Mouse (Mus musculus) small intestine, adult 2 months (tissue): ENCODE results near the gene Lzts2. TPM values are rescaled to one million over a fixed set of nuclear protein-coding genes. Genes with fewer than 3 reads are reported as not detected.

ENCODE experiments used
- H3K27ac ChIP-seq: fragments of 200-500 bp; 2 replicates; pipeline ENCODE4 v1.5.1; 2012; ENCODE audit warnings: low read depth, low read length, control low read depth, inconsistent platforms; ENCODE audit not compliant: insufficient read depth
- H3K27me3 ChIP-seq: fragments of 200-500 bp; 2 replicates; pipeline ENCODE4 v1.6.1; 2012; ENCODE audit warnings: mild to moderate bottlenecking, moderate library complexity, low read length, inconsistent platforms; ENCODE audit not compliant: control insufficient read depth, insufficient read depth
- H3K36me3 ChIP-seq: fragments of 200-500 bp; 2 replicates; pipeline ENCODE4 v1.6.1; 2012; ENCODE audit warnings: mild to moderate bottlenecking, low read length, control low read depth, inconsistent platforms; ENCODE audit not compliant: control insufficient read depth, insufficient read depth
- H3K4me1 ChIP-seq: fragments of 200-500 bp; 2 replicates; pipeline ENCODE4 v1.6.1; 2012; ENCODE audit warnings: low read length, inconsistent platforms, mixed read lengths; ENCODE audit not compliant: control insufficient read depth, insufficient read depth, insufficient read length
- H3K4me3 ChIP-seq: fragments of 200-500 bp; 2 replicates; pipeline ENCODE4 v1.5.1; 2012; ENCODE audit warnings: low read depth, mild to moderate bottlenecking, control low read depth, inconsistent platforms, low read length, moderate library complexity
- CTCF ChIP-seq: fragments of 200-500 bp; IDR thresholded peaks from 2 replicates; pipeline ENCODE4 v1.5.1; 2012; ENCODE audit warnings: low read depth, mild to moderate bottlenecking, control low read depth, inconsistent platforms, low read length, moderate library complexity, mixed read lengths; ENCODE audit not compliant: insufficient replicate concordance, insufficient read length; ENCODE audit errors: extremely low read depth
- POLR2A ChIP-seq: fragments of 200-500 bp; IDR thresholded peaks from 2 replicates; pipeline ENCODE4 v1.6.1; 2012; ENCODE audit warnings: low read depth, mild to moderate bottlenecking, control low read depth, inconsistent platforms, low read length, moderate library complexity
- WGBS: fragments of 180-500 bp; shearing (Covaris S2); methylation state at CpG from one replicate; pipeline ENCODE4 v1.1.7; 2018; 5-methylcytosine and 5-hydroxymethylcytosine counted together
- polyA plus RNA-seq: library from polyadenylated mRNA; depleted of rRNA; stranded (reverse); fragments of >200 nt; gene quantifications from 2 replicates; pipeline ENCODE4 v1.2.3, GENCODE M21; 2012

Gene Lzts2
- polyA plus RNA-seq, 1 experiment = 50.4 TPM

DNA sequence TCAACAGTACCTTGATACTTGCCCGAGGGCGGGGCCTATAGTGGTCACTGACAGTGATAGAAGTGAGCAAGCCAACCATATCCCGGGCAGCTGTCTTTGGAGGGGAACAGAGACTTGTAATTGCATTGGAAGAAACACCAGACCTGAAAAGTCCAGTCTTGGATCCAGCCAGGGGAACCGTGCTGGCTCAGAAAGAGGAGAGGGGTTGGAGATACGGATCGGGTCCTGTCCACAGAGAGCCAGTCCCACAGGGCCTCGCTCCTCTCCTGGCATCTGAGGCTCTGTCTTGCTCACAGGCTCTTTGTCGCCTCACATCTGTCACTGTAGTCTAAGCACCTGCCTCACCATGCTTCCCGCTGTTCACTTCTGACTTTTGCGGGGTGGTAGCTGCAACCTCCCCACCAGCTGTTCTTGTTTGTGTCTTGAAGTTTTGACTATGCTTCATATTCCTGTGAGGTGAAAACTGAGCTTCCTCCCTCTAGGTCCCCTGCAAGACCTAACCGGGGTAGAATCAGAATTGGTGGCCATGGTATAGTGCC is 30.2 kb downstream of the Lzts2 start:
- H3K4me3 ChIP-seq = no peak overlapping the region
- TF ChIP-seq CTCF (no peak), POLR2A (no peak)
- H3K36me3 ChIP-seq = no peaks in the 10 kb centered on the region
- H3K27ac ChIP-seq = no peak overlapping the region
- peaks cover 7% of the 10 kb centered on the region for H3K4me1 ChIP-seq
- WGBS = 79% methylated on average over 11 of the region's 11 CpGs
- H3K27me3 ChIP-seq = no peaks in the 10 kb centered on the region

GRCm38 (mm10) chr19:45045236-45045635 is 31.0 kb downstream of the Lzts2 start:
- Histone ChIP-seq H3K4me3 (no peak overlapping the region), H3K36me3 (no peaks in the 10 kb centered on the region), H3K27ac (no peak overlapping the region), H3K4me1 (peaks cover 7% of the 10 kb centered on the region), H3K27me3 (no peaks in the 10 kb centered on the region)
- WGBS = 77% methylated on average over 15 of the region's 15 CpGs
- TF ChIP-seq CTCF = no peak
- TF ChIP-seq POLR2A = no peak

DNA sequence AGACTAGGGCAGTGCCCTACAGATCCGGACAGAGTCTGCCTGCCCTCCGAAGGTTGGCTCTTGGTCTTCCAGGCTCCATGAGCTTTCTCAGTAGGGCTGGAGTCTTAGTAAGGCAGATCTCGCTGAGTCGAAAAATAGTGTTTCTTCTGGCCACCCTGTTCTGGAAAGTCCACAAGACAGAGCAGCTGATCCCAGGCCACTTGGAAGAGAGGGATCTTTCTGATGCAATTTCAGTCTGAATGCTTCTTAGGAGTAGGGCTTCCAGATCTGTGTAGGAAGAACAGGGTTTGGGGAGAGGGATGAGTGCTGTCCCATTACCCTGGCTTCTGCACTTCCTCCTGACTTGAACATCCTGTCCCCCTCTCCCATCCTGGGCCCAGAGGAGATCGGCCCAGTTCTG is 31.4 kb downstream of the Lzts2 start, which contains the start of gene Pdzd7:
Gene Pdzd7, minus strand, starts transcription at position 67 of the 400 bp plus-strand sequence.
- H3K4me1 ChIP-seq = peaks cover 7% of the 10 kb centered on the region
- H3K36me3 ChIP-seq = no peaks in the 10 kb centered on the region
- TF ChIP-seq POLR2A (no peak), CTCF (no peak)
- no peaks in the 10 kb centered on the region for H3K27me3 ChIP-seq
- H3K27ac ChIP-seq = no peak within 1 kb of the TSS
- WGBS = 86% methylated on average over 5 of the region's 5 CpGs
- peak within 1 kb of the TSS; percentile 68 for H3K4me3 ChIP-seq

GRCm38 (mm10) chr19:45046523-45047321 is 32.5 kb downstream of the Lzts2 start:
- TF ChIP-seq POLR2A (no peak), CTCF (no peak)
- peak overlapping the region; percentile 68 for H3K4me3 ChIP-seq
- peak overlapping the region; percentile 82 for H3K27ac ChIP-seq
- no peaks in the 10 kb centered on the region for H3K27me3 ChIP-seq
- H3K4me1 ChIP-seq = peaks cover 7% of the 10 kb centered on the region
- 1% methylated on average over 34 of the region's 34 CpGs for WGBS
- no peaks in the 10 kb centered on the region for H3K36me3 ChIP-seq

DNA sequence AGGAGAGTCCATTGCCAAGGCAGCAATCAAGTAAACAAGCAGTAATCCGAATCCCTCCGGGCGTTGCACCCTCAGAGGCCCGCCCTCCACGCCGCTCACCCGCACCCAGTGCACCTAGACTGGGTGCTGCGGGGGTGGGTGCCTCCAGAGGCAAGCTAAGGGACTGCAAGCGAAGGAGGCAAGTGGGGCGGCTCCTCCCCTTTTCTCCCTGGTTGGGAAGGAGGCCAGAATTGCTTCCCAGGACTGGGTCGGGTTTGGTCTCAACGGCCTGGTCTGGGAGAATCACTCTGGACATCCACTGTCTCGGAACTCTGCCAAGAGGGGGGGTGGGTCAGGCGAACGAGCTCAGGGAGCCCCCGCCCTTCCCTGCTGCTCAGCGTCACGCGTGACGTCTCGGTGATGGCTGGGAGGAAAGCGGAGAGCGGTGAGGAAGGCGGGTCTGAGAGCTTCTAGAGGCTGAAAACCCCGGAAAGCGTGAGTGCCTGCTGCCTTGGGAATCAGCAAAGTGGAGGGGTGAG is 33.3 kb downstream of the Lzts2 start, which contains the start of gene Sfxn3:
Gene Sfxn3, plus strand, starts transcription at position 87 of the 518 bp plus-strand sequence.
- WGBS = under 1% methylated on average over 26 of the region's 26 CpGs
- H3K4me3 ChIP-seq = peak within 1 kb of the TSS; percentile 68
- TF ChIP-seq CTCF = no peak; the same call in none of the 2 replicates
- TF ChIP-seq POLR2A = no peak
- peaks cover 7% of the 10 kb centered on the region for H3K4me1 ChIP-seq
- H3K27me3 ChIP-seq = no peaks in the 10 kb centered on the region
- no peaks in the 10 kb centered on the region for H3K36me3 ChIP-seq
- peak within 1 kb of the TSS; percentile 82 for H3K27ac ChIP-seq

- Histone ChIP-seq H3K27me3 (no peaks in the 10 kb centered on the region), H3K36me3 (no peaks in the 10 kb centered on the region), H3K4me1 (peaks cover 6% of the 10 kb centered on the region), H3K27ac (peak overlapping the region; percentile 82), H3K4me3 (peak overlapping the region; percentile 68)
- 15% methylated on average over 11 of the region's 11 CpGs for WGBS
- TF ChIP-seq CTCF (no peak), POLR2A (no peak)
These were observed 33.9 kb downstream of the Lzts2 start for GRCm38 (mm10) chr19:45047935-45048643.
